Mouse (Mus musculus) megakaryocyte, embryonic 14.5 days (primary cell): ENCODE measurements around the gene Trmt10b.

Experiments used
- FLI1 ChIP-seq: IDR thresholded peaks from 2 replicates; pipeline ENCODE4 v1.6.1; 2012; ENCODE audit warnings: low read length, inconsistent platforms, mixed read lengths
- GATA1 ChIP-seq: IDR thresholded peaks from 3 replicates; pipeline ENCODE4 v1.6.1; 2012; ENCODE audit warnings: mixed read lengths, low read length, inconsistent platforms, borderline replicate concordance

DNA sequence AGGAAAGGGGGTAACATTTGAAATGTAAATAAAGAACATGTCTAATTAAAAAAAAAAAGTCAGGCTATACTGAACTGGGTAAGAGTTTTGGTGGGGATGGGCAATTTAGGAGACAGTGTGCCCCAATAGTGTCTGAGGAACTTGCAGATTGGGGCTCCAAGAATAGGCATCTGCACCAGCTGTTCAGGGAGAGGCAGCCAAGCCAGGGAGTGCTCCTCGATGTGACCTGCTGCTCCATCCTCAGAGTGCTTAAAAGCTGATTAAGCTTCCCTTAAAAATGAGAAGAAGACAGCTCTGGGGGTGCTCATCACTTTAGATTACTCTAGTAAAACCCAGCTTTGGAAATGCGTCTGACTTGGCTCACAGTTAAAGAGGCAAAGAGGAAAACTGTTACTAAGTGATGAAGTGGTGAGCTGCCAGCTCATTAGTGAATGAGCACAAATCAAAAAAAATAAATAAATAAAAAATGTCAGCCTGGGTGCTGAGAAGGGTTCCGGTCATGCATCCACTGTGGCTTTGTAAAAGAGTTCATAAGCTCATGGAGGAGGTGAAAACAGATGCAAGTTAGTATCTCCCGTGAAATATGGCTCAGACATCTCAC, 37.6 kb upstream of the Trmt10b start:
- no peak for TF ChIP-seq FLI1
- TF ChIP-seq GATA1: no peak
